Mouse (Mus musculus): Measurements from ENCODE around the gene Kif26a.

Gene Kif26a

GRCm38 (mm10) chr12:112223721-112224337 lies 77.8 kb downstream of the Kif26a start:
- no peak for DNase-seq

GRCm38 (mm10) chr12:112226238-112226637 lies 80.2 kb downstream of the Kif26a start:
- no peak for DNase-seq

- DNase-seq: no peak
These were observed 80.6 kb downstream of the Kif26a start for GRCm38 (mm10) chr12:112226656-112227055.

- DNase-seq: no peak
These were observed 83.1 kb downstream of the Kif26a start for GRCm38 (mm10) chr12:112229084-112229483.

GRCm38 (mm10) chr12:112230196-112230595 lies 84.2 kb downstream of the Kif26a start:
- no peak for DNase-seq

Measured in B cell, adult 2 months (primary cell).